Mouse (Mus musculus) hindbrain, embryonic 11.5 days (tissue): ENCODE measurements around the gene Angel2. TPM values are rescaled to one million over a fixed set of nuclear protein-coding genes. Genes with fewer than 3 reads are reported as not detected.

Source experiments
- ATAC-seq: fragments of 200-750 bp; cut with Nextera tagmentation; 2 replicates; pipeline ENCODE4 v1.8.0; 2017; ENCODE audit warnings: mild to moderate bottlenecking, moderate TSS enrichment, moderate library complexity; ENCODE audit not compliant: low FRiP score
- DNase-seq: peaks from one replicate; pipeline ENCODE4 v3.0.0-alpha.2; 2015; ENCODE audit warnings: low spot score
- H3K27ac ChIP-seq: fragments of 300-500 bp; sonication (generic); 2 replicates; pipeline ENCODE4 v1.5.1; 2014; ENCODE audit warnings: mild to moderate bottlenecking, low read depth, low read length
- H3K27me3 ChIP-seq: fragments of 300-500 bp; sonication (generic); 2 replicates; pipeline ENCODE4 v1.6.1; 2014; ENCODE audit warnings: mild to moderate bottlenecking, low read length, moderate library complexity, mixed read lengths; ENCODE audit not compliant: control insufficient read depth, insufficient read depth
- H3K36me3 ChIP-seq: fragments of 300-500 bp; sonication (generic); 2 replicates; pipeline ENCODE4 v1.6.1; 2014; ENCODE audit warnings: mild to moderate bottlenecking, low read length, moderate library complexity, mixed read lengths; ENCODE audit not compliant: control insufficient read depth, insufficient read depth
- H3K4me1 ChIP-seq: fragments of 300-500 bp; sonication (generic); replicated peaks from 2 replicates; pipeline ENCODE4 v1.6.1; 2014; ENCODE audit warnings: low read length, mixed read lengths; ENCODE audit not compliant: control insufficient read depth, insufficient read depth
- H3K4me2 ChIP-seq: fragments of 300-500 bp; sonication (generic); replicated peaks from 2 replicates; pipeline ENCODE4 v1.6.1; 2014; ENCODE audit warnings: mild to moderate bottlenecking, low read depth, low read length
- H3K4me3 ChIP-seq: fragments of 300-500 bp; sonication (generic); 2 replicates; pipeline ENCODE4 v1.5.1; 2014; ENCODE audit warnings: low read depth, low read length
- H3K9ac ChIP-seq: fragments of 300-500 bp; sonication (generic); 2 replicates; pipeline ENCODE4 v1.6.1; 2014; ENCODE audit warnings: low read depth, low read length
- H3K9me3 ChIP-seq: fragments of 300-500 bp; sonication (generic); 2 replicates; pipeline ENCODE4 v1.6.1; 2016; ENCODE audit warnings: low read length; ENCODE audit not compliant: control insufficient read depth
- WGBS: fragments of 180-500 bp; shearing (Covaris S2); extraction: QIAGEN DNeasy Blood & Tissue Kit; methylation state at CpG from one replicate; pipeline ENCODE4 v1.1.7; 2014; 5-methylcytosine and 5-hydroxymethylcytosine counted together
- polyA plus RNA-seq: library from polyadenylated mRNA; unstranded; fragments of >200 nt; fragmentation: Nextera tagmentation; extraction: Ambion mirVana; gene quantifications from 2 replicates; pipeline ENCODE4 v1.2.1, GENCODE M21; 2014

The Angel2 gene
- polyA plus RNA-seq, 1 experiment from 2014 or later: 58.4 TPM

DNA sequence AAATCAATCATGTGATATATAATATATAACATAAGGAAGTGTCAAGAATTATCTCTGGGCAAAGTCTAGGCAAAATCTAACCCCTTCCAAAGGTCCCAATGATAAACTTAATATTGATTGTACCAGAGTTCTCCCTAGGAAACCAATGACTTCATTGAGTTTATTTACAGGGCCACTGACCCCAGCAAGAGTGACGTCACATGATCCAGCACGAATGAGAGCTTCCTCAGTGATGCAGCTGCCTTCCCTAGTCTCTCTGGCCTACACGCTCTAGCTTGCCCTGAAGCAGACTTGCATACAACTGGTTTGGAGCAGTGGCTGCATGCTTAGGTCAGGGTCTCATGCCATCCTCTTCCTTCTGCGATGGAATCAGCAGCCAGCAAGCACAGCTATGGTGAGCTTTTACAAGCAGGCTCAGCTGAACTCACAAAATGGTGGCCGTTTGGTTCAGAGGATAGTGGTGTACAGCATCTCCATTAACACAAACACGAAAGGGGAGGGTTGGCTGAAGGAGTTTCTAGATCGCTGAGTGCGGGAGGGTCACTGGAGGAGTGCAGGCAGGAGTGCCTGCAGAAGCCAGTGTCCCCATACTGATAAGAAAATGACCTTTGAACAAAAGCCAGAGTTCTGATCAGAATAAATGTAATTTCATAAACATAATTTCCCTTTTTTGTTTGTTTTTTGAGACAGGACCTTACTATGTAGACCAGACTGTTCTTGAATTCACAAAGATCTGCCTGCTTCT is 5.0 kb upstream of the Angel2 start:
- H3K4me2 ChIP-seq: no peak overlapping the region
- no peak overlapping the region for H3K9ac ChIP-seq
- no peak overlapping the region for H3K4me3 ChIP-seq
- H3K27ac ChIP-seq: no peak overlapping the region
- H3K9me3 ChIP-seq: no peaks in the 10 kb centered on the region
- H3K36me3 ChIP-seq: no peaks in the 10 kb centered on the region
- ATAC-seq (no peak), DNase-seq (no peak)
- WGBS: 77% methylated on average over 8 of the region's 8 CpGs
- H3K27me3 ChIP-seq: no peaks in the 10 kb centered on the region
- H3K4me1 ChIP-seq: no peaks in the 10 kb centered on the region

DNA sequence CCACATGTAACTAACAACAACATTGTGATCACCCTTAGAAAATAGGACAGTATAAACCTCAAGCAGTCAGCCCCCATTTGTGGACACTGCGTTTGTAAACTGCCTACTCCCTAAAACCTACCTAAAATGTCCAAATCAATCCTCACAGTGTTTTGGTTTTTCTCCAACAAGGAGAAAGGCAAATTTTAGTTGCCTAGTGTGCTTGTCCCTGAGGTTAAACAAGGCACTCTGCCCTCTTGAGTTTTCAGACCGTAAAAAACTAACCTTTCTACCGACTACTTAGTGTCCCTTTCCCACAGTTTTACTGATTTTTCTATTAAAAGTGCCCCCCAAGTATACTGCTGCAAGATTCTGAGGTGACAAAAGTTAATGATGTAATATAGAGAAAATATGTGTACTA is 2.4 kb downstream of the Angel2 start:
- no peak for DNase-seq
- no peaks in the 10 kb centered on the region for H3K27me3 ChIP-seq
- H3K36me3 ChIP-seq: no peaks in the 10 kb centered on the region
- no peak overlapping the region for H3K4me3 ChIP-seq
- no peaks in the 10 kb centered on the region for H3K9me3 ChIP-seq
- WGBS: 94% methylated on average over 3 of the region's 3 CpGs
- H3K27ac ChIP-seq: no peak overlapping the region
- H3K4me1 ChIP-seq: no peaks in the 10 kb centered on the region
- ATAC-seq: no peak
- H3K9ac ChIP-seq: no peak overlapping the region
- H3K4me2 ChIP-seq: no peak overlapping the region

DNA sequence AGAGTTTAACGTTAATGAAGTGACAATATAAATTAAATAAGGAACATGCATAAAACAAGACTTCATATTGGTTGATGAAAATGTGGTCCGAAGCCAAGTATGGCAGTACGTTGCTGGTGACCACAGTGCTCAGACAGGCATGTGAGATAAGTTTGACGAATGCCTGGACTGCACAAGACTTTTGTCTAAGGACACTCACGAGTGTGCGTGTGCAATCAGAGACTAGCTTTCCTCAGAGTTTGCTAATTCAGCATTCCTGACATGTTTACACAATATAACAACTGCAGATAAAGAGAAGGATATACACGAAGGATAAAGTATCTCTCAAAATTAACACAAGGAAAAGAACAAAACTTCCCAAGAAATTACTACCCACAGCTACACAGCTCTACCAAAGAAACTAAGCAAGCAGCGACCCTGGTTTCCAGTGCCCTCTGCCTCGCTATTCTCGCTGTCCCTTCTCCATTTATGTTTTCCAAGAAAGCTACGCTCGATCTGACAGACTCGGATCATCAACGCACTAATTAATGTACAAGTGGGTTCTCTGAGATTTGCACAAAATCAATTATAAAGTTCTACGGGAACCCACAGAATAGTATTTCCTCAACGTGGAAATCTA is 2.9 kb downstream of the Angel2 start:
- peak; percentile 39 for ATAC-seq

DNA sequence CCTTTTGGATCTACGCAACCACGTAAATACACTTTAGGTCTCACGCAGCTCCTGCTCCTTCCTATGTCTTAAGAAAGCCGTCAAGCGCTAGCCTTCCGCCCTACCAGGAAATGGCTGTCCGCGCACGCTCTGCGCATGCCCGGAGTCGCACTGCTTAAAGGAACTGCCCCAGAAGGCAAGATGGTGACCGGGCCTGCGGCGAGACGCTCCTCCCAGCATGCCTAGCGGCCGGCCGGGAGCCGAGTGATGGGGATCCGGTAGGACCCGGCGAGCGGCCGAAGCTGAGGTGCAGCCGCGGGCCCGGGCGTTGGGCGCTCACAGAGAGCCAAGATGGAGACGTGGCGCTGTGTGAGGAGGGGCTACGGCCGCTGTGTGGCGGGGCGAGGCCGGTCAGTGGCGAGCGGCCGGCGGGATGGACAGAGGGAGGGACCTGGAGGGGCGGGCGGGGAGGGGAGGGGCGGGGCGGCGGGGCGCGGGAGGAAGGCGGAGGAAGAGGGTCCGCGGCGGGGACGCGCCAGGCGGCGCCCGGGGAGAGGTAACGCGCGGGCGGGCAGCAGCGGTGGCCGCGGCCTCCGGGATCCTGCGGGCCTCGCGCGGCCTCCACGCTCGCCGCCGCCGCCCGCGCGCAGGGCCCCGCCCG is 3.6 kb downstream of the Angel2 start:
- DNase-seq (peak; percentile 98), ATAC-seq (peak; percentile 97)
- Histone ChIP-seq H3K27me3 (no peaks in the 10 kb centered on the region), H3K27ac (peak overlapping the region; percentile 99), H3K4me3 (peak overlapping the region; percentile 72), H3K4me1 (no peaks in the 10 kb centered on the region), H3K9me3 (no peaks in the 10 kb centered on the region), H3K9ac (peak overlapping the region; percentile 88), H3K36me3 (0 out of 2 replicates have a peak, but pooled peaks cover 4% of the 10 kb centered on the region), H3K4me2 (peak overlapping the region; percentile 73)
- WGBS: under 1% methylated on average over 58 of the region's 79 CpGs

More for the DNA sequence above, 2.9 kb downstream of the Angel2 start:
- 27% methylated on average over 16 of the region's 16 CpGs for WGBS
- DNase-seq: no peak
- H3K9ac ChIP-seq: peak overlapping the region; percentile 88
- H3K36me3 ChIP-seq: 0 out of 2 replicates have a peak, but pooled peaks cover 1% of the 10 kb centered on the region
- peak overlapping the region; percentile 99 for H3K27ac ChIP-seq
- peak overlapping the region; percentile 73 for H3K4me2 ChIP-seq
- no peaks in the 10 kb centered on the region for H3K27me3 ChIP-seq
- no peaks in the 10 kb centered on the region for H3K4me1 ChIP-seq
- H3K9me3 ChIP-seq: no peaks in the 10 kb centered on the region
- H3K4me3 ChIP-seq: peak overlapping the region; percentile 72

DNA sequence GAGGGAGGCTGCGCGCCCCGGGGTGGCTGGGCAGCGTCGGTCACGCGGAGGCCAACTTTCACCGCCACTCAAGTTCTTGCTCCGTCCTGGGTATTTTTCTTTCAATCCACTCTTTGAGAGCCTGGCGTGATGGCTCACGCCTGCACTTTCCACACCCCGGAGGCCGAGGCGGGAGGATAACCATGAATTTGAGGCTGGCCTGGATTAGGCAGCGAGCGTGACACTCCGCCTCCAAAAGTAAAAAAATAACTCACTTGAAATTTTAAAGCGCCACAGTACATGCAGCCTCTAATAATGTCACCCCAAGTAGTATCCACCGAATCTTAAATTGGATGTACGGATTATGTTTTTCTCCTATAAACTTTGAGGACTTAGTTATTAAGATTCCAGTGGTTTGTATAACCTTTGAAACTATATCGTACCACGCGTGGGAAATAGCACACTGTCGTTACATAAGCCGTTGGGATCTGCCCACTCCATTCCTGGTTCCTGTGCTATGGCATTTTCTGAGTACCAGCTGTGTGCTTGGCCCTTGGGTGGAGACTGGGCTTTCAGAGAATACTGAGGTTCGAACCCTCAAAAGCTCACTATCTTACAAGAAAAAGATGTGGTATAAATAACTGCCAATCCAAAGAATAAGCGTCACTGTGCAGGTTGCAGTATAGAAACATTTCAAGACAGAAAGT is 4.2 kb downstream of the Angel2 start:
- Histone ChIP-seq H3K9ac (peak overlapping the region; percentile 88), H3K36me3 (0 out of 2 replicates have a peak, but pooled peaks cover 4% of the 10 kb centered on the region), H3K9me3 (no peaks in the 10 kb centered on the region), H3K4me2 (peak overlapping the region; percentile 47), H3K4me1 (no peaks in the 10 kb centered on the region), H3K27me3 (no peaks in the 10 kb centered on the region), H3K4me3 (peak overlapping the region; percentile 72), H3K27ac (peak overlapping the region; percentile 99)
- peak; percentile 25; the same call in 1 of the 2 replicates for ATAC-seq
- peak; percentile 41 for DNase-seq
- WGBS: 10% methylated on average over 26 of the region's 27 CpGs

DNA sequence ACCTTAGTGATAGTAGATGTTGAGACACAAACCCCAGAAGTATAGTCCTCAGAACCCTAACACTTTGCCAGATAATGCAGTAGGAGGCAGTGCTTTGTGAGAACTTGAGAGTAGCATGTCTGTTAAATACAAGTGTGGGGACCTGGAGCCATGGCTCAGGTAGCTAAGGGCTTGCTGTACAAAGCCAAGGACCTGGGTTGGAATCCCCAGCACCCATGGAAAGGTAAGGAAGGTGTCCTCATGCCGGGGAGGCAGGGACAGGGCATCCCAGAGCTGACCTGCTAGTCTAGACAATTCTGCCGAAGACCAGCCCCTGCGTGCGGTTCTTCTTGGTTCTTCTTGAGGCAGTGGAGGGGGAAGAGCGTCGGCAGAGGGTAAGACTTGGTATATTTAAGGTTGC is 5.3 kb downstream of the Angel2 start:
- ATAC-seq (no peak), DNase-seq (no peak)
- Histone ChIP-seq H3K4me2 (no peak overlapping the region), H3K36me3 (0 out of 2 replicates have a peak, but pooled peaks cover 9% of the 10 kb centered on the region), H3K4me1 (no peaks in the 10 kb centered on the region), H3K27ac (no peak overlapping the region), H3K4me3 (no peak overlapping the region), H3K27me3 (no peaks in the 10 kb centered on the region), H3K9ac (no peak overlapping the region), H3K9me3 (no peaks in the 10 kb centered on the region)
- 89% methylated on average over 6 of the region's 6 CpGs for WGBS

DNA sequence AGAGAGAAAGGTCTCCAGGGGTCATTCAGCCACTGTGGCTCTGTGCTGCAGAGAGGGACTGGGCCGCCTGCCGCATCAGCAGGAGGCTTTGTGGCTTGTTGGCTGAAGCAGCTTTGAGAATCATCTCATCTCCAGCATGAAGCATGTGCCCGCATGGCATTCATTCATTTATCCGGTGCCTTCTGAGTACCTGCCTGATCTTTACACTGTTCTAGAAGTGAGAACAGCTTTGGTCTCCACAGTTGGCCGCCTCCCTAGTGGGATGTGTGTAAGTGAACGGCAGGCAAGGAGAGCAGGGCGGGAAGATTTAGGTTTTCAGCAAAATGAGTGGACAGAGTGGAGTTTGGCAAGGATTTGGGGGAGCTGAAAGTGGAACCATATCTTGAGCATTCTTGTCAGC is 14.9 kb downstream of the Angel2 start:
- H3K4me3 ChIP-seq: no peak overlapping the region
- 81% methylated on average over 7 of the region's 7 CpGs for WGBS
- peaks cover 19% of the 10 kb centered on the region for H3K36me3 ChIP-seq
- no peaks in the 10 kb centered on the region for H3K27me3 ChIP-seq
- no peaks in the 10 kb centered on the region for H3K4me1 ChIP-seq
- no peaks in the 10 kb centered on the region for H3K9me3 ChIP-seq
- no peak overlapping the region for H3K4me2 ChIP-seq
- ATAC-seq: no peak
- no peak overlapping the region for H3K9ac ChIP-seq
- DNase-seq: no peak
- no peak overlapping the region for H3K27ac ChIP-seq

DNA sequence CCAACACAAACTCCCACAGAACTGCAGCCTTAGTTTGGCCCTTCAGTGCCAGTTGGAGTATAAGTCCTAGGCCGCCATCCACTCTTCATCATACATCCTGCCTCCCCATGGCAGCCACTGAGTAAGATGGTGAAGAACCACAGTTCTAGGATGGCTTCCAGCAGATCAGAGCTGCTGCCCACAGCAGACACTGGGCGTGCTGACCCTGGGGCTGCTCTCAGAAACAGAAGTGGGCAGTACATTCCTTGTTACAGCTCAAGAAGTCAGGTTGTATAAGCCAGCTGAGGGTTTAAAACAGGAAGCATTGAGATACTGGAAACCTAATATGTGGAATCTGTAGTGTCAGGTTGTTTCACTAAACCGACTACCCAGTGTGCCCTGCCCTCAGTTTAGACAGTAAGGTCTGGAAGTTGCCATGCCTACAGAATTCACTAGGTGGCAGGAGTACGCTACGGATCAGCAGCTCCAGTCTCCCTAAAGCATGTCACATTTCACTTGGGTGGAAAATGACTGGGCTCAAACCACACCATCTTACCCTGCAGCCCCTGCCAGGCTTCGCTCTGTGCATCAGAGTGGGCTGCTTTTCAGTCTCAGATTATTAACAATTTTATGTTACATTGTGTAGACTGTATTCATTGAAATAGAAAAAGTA is 19.3 kb downstream of the Angel2 start:
- ATAC-seq: no peak
- Histone ChIP-seq H3K4me2 (no peak overlapping the region), H3K9me3 (no peaks in the 10 kb centered on the region), H3K36me3 (peaks cover 15% of the 10 kb centered on the region), H3K4me1 (no peaks in the 10 kb centered on the region), H3K9ac (no peak overlapping the region), H3K27me3 (no peaks in the 10 kb centered on the region), H3K4me3 (no peak overlapping the region), H3K27ac (no peak overlapping the region)
- 53% methylated on average over 6 of the region's 6 CpGs for WGBS
- DNase-seq: peak; percentile 79
